Mouse (Mus musculus) testis, adult 2 months (tissue): Measurements from ENCODE around the gene Zfp518b. TPM values are rescaled to one million over a fixed set of nuclear protein-coding genes. Genes with fewer than 3 reads are reported as not detected.

Experiments
- H3K27ac ChIP-seq: fragments of 200-500 bp; 2 replicates; pipeline ENCODE4 v1.5.1; 2012; ENCODE audit warnings: low read depth, low read length; ENCODE audit not compliant: control insufficient read depth, insufficient read depth
- H3K27me3 ChIP-seq: fragments of 200-500 bp; 2 replicates; pipeline ENCODE4 v1.6.1; 2012; ENCODE audit warnings: mild to moderate bottlenecking, low read length, moderate library complexity; ENCODE audit not compliant: control insufficient read depth, insufficient read depth
- H3K36me3 ChIP-seq: fragments of 200-500 bp; 2 replicates; pipeline ENCODE4 v1.6.1; 2012; ENCODE audit warnings: mild to moderate bottlenecking, low read length; ENCODE audit not compliant: control insufficient read depth, insufficient read depth
- H3K4me1 ChIP-seq: fragments of 200-500 bp; 2 replicates; pipeline ENCODE4 v1.6.1; 2012; ENCODE audit warnings: low read length; ENCODE audit not compliant: control insufficient read depth, insufficient read depth
- H3K4me3 ChIP-seq: fragments of 200-500 bp; 2 replicates; pipeline ENCODE4 v1.5.1; 2012; ENCODE audit warnings: low read depth, mild to moderate bottlenecking, low read length, moderate library complexity, mixed read lengths; ENCODE audit not compliant: control insufficient read depth
- CTCF ChIP-seq: fragments of 200-500 bp; IDR thresholded peaks from 2 replicates; pipeline ENCODE4 v1.5.1; 2012; ENCODE audit warnings: low read depth, mild to moderate bottlenecking, inconsistent platforms, low read length, moderate library complexity; ENCODE audit not compliant: control insufficient read depth, insufficient read depth, insufficient replicate concordance
- POLR2A ChIP-seq: fragments of 200-500 bp; IDR thresholded peaks from 2 replicates; pipeline ENCODE4 v1.6.1; 2012; ENCODE audit warnings: low read depth, mild to moderate bottlenecking, inconsistent platforms, low read length, moderate library complexity; ENCODE audit not compliant: control insufficient read depth
- polyA plus RNA-seq: library from polyadenylated mRNA; depleted of rRNA; stranded (reverse); fragments of >200 nt; gene quantifications from 2 replicates; pipeline ENCODE4 v1.2.3, GENCODE M21; 2012

Zfp518b gene
- polyA plus RNA-seq, 1 experiment, result 1.3 TPM

DNA sequence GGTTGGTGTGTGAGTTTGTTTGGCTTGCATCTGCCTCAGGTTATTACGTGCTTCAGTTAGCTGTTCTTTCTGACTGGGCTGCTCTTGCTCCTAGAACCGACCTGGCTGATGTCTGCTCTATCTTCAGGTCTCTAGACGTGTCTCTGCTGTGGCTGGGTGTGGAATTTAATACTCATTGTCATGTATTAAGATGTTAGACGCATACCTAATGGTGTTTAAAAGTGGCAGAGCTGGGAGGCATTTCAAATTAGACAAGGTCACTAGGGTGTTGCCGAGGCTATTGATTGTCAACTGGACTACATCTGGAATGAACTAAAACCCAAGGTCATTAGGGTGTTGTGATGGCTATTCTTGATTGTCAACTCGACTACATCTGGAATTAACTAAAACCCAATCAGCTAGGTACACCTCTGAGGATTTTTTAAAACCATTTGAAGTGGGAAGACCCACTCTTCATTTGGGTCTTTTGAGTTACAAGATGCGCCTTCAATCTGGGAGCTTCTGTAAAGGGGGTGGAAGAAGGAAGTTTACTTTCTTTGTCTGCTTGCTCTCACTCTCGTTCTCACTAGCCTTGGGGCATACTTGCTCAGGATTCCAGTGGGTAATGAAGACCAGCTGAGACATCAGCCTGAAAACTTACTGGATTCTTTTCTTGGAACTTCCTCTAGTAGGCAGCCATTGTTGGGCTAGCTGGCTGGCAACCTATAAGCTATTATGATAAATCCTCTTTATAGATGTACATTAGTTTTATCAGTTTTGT, 12.2 kb upstream of the Zfp518b start:
- Histone ChIP-seq H3K27me3 (no peaks in the 10 kb centered on the region), H3K36me3 (no peaks in the 10 kb centered on the region), H3K4me1 (no peaks in the 10 kb centered on the region), H3K27ac (no peak overlapping the region), H3K4me3 (no peak overlapping the region)
- TF ChIP-seq POLR2A (no peak), CTCF (no peak)

DNA sequence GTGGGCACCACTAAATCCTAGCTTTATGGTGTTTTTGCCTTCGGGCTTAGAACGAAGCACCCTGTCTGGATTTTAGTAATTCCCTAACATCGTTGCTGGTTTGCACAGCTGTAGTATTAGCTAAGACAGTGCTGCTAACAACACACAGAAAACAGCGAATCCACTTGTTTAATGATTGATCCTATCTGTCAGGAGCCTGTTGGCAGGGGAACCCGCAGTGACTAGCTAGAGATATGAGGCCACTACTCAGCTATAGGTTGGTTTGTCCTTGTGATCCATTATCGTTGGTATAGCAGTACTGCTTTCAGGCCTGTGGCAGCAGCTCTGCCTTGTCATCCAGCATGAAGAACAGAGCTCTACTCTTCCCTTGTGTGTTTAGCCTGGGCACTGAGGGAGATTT, 8.2 kb upstream of the Zfp518b start:
- H3K4me3 ChIP-seq, result no peak overlapping the region
- no peaks in the 10 kb centered on the region for H3K4me1 ChIP-seq
- no peaks in the 10 kb centered on the region for H3K27me3 ChIP-seq
- no peak overlapping the region for H3K27ac ChIP-seq
- TF ChIP-seq POLR2A, result no peak
- TF ChIP-seq CTCF, result no peak
- no peaks in the 10 kb centered on the region for H3K36me3 ChIP-seq

DNA sequence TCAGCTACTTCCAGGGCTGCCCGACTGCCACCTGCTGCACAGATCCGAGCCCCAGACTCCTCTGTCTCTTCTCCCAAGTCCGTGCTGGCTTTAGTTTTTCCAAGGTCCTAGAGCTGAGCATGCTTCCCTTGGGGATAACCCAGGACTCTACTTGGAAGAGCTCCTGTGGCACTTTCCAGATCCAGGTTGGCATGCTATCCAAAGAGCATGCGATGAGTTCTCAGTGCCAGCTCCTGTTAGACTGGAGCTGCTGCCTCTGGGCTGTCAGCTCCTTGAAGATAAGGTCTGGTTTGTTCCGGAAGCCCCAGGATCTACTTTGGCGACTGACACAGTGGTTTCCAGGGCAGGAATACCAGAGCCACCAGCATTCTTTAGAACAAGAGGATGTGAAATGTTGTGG, 4.6 kb upstream of the Zfp518b start:
- no peaks in the 10 kb centered on the region for H3K27me3 ChIP-seq
- H3K27ac ChIP-seq, result no peak overlapping the region
- H3K4me3 ChIP-seq, result no peak overlapping the region
- no peaks in the 10 kb centered on the region for H3K36me3 ChIP-seq
- TF ChIP-seq CTCF (no peak), POLR2A (no peak)
- H3K4me1 ChIP-seq, result peaks cover 3% of the 10 kb centered on the region

DNA sequence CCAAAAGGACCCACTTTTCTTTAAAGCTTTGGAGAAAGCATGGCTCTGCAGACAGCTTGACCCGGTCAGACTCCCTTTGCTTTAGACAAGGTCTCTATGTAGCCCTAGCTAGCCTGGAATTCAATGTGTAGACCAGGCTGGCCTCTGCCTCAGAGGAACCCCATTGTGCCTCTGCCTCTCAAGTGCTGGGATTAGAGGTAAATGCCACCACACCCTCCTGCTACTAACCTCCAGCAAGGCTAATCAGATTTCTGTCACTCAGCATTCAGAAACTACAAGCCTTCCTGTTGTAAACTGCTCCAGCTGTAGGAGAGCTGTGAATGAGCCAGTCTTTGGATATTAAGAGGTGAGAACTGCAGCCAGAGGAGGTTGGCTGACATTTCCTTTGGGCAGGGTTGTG, 3.1 kb upstream of the Zfp518b start:
- no peaks in the 10 kb centered on the region for H3K36me3 ChIP-seq
- TF ChIP-seq POLR2A (no peak), CTCF (no peak)
- no peak overlapping the region for H3K4me3 ChIP-seq
- no peaks in the 10 kb centered on the region for H3K27me3 ChIP-seq
- H3K27ac ChIP-seq, result no peak overlapping the region
- peaks cover 3% of the 10 kb centered on the region for H3K4me1 ChIP-seq

DNA sequence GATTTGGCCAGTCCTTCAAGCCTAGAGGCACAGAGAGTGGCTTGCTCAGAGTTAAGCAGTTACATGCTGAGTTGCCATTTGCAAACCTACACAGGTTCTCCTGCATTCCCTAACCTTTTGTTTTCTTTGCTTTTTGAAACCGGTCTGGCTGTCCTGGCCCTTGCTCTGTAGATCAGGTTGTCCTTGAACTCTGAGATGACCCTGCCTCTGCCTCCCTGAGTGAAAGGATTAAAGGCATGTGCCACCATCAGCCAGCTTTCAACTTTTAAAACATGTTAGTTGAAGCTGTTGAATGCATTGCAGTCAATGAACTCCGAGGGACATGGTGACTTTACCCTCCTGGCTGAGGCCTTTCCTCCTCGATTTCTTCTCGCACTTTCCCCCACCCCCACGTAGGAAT, 25.8 kb downstream of the Zfp518b start:
- H3K27ac ChIP-seq, result no peak overlapping the region
- H3K36me3 ChIP-seq, result no peaks in the 10 kb centered on the region
- no peak for TF ChIP-seq POLR2A
- no peak for TF ChIP-seq CTCF
- no peaks in the 10 kb centered on the region for H3K27me3 ChIP-seq
- peaks cover 3% of the 10 kb centered on the region; the same call in 1 of the 2 replicates for H3K4me1 ChIP-seq
- H3K4me3 ChIP-seq, result no peak overlapping the region

DNA sequence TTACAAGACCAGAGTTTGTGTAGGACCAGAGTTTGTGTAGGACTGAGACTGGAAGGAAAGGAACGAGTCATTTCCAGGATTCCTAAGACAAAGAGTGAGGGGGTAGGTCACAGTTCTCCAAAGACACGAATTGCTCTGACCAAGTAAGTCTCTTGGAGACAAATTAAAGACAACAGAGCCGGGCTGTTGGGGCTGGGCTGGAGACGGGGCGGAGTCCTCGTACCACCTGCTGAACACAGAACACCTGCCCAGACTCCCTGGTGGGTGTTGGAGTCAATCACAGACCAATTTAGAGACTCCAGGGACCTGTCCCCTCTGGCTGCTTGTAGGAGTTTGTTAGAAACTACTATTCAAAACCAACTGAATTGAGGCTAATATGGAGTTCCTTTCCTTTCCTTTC, 28.4 kb downstream of the Zfp518b start:
- TF ChIP-seq POLR2A, result no peak
- no peak for TF ChIP-seq CTCF
- Histone ChIP-seq H3K27ac (no peak overlapping the region), H3K4me1 (peaks cover 3% of the 10 kb centered on the region; the same call in 1 of the 2 replicates), H3K36me3 (no peaks in the 10 kb centered on the region), H3K4me3 (no peak overlapping the region; the same call in 1 of the 2 replicates), H3K27me3 (no peaks in the 10 kb centered on the region)

DNA sequence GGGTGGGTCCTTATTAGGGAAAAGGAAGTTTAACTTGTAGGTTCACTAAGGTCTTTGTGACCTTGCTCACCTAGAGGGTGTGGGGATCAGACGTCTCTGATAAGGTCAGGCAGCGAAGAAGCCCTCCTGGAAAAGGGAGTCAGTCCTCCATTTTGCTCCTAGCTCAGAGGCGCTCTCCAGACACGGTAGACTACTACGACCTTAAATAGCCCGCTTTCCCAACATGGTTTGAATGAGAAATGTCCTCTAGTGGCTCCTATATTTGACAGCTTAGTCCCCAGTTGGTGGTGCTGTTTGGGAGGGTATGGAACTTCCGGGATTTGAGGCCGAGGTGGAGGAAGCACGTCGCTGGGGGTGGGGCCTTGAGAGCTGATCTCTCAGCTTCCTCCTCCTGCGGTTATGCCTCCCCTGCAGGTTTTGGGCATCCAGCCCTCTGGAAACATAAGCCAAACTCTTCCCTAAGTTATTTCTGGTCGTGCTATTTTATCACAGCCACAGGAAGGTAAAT, 29.2 kb downstream of the Zfp518b start:
- no peak for TF ChIP-seq POLR2A
- TF ChIP-seq CTCF, result no peak
- no peaks in the 10 kb centered on the region for H3K27me3 ChIP-seq
- H3K36me3 ChIP-seq, result no peaks in the 10 kb centered on the region
- peak overlapping the region; percentile 81 for H3K4me3 ChIP-seq
- H3K4me1 ChIP-seq, result peaks cover 3% of the 10 kb centered on the region; the same call in 1 of the 2 replicates
- no peak overlapping the region for H3K27ac ChIP-seq
